Mouse (Mus musculus) lung, embryonic 14.5 days (tissue): ENCODE measurements around the gene Ndufa3. TPM values are rescaled to one million over a fixed set of nuclear protein-coding genes. Genes with fewer than 3 reads are reported as not detected.
A peak's percentile ranks its signal among the peaks of the same experiment; 100 is the strongest.

Experiments used
- ATAC-seq: fragments of 200-750 bp; cut with Nextera tagmentation; 2 replicates; pipeline ENCODE4 v1.8.0; 2017; ENCODE audit warnings: mild to moderate bottlenecking, moderate TSS enrichment, moderate library complexity; ENCODE audit not compliant: insufficient read depth
- DNase-seq: peaks from one replicate; pipeline ENCODE4 v3.0.0-alpha.2; 2015
- H3K27ac ChIP-seq: fragments of 300-500 bp; sonication (generic); 2 replicates; pipeline ENCODE4 v1.5.1; 2014; ENCODE audit warnings: low read depth, mild to moderate bottlenecking, moderate library complexity
- H3K27me3 ChIP-seq: fragments of 300-500 bp; sonication (generic); 2 replicates; pipeline ENCODE4 v1.6.1; 2014; ENCODE audit warnings: low read length, control low read depth; ENCODE audit not compliant: insufficient read depth
- H3K36me3 ChIP-seq: fragments of 300-500 bp; sonication (generic); 2 replicates; pipeline ENCODE4 v1.6.1; 2014; ENCODE audit warnings: control low read depth; ENCODE audit not compliant: insufficient read depth
- H3K4me1 ChIP-seq: fragments of 300-500 bp; sonication (generic); 2 replicates; pipeline ENCODE4 v1.6.1; 2014; ENCODE audit warnings: antibody characterized with exemption, control low read depth; ENCODE audit not compliant: insufficient read depth
- H3K4me2 ChIP-seq: fragments of 300-500 bp; sonication (generic); 2 replicates; pipeline ENCODE4 v1.6.1; 2014; ENCODE audit warnings: mild to moderate bottlenecking
- H3K4me3 ChIP-seq: fragments of 300-500 bp; sonication (generic); 2 replicates; pipeline ENCODE4 v1.5.1; 2014; ENCODE audit warnings: low read depth, low read length
- H3K9ac ChIP-seq: fragments of 300-500 bp; sonication (generic); 2 replicates; pipeline ENCODE4 v1.6.1; 2014
- H3K9me3 ChIP-seq: fragments of 300-500 bp; sonication (generic); 2 replicates; pipeline ENCODE4 v1.6.1; 2016; ENCODE audit warnings: low read depth, low read length, control low read depth
- CTCF ChIP-seq: IDR thresholded peaks from 2 replicates; pipeline ENCODE4 v1.5.1; 2016; ENCODE audit warnings: antibody characterized with exemption, low read depth
- WGBS: fragments of 180-500 bp; shearing (Covaris S2); extraction: QIAGEN DNeasy Blood & Tissue Kit; methylation state at CpG from one replicate; pipeline ENCODE4 v1.1.7; 2014; 5-methylcytosine and 5-hydroxymethylcytosine counted together
- polyA plus RNA-seq: library from polyadenylated mRNA; unstranded; fragments of >200 nt; fragmentation: Nextera tagmentation; extraction: Ambion mirVana; gene quantifications from 2 replicates; pipeline ENCODE4 v1.2.1, GENCODE M21; 2014

Ndufa3 gene
- polyA plus RNA-seq, 1 experiment from 2014 or later, result 511 TPM

DNA sequence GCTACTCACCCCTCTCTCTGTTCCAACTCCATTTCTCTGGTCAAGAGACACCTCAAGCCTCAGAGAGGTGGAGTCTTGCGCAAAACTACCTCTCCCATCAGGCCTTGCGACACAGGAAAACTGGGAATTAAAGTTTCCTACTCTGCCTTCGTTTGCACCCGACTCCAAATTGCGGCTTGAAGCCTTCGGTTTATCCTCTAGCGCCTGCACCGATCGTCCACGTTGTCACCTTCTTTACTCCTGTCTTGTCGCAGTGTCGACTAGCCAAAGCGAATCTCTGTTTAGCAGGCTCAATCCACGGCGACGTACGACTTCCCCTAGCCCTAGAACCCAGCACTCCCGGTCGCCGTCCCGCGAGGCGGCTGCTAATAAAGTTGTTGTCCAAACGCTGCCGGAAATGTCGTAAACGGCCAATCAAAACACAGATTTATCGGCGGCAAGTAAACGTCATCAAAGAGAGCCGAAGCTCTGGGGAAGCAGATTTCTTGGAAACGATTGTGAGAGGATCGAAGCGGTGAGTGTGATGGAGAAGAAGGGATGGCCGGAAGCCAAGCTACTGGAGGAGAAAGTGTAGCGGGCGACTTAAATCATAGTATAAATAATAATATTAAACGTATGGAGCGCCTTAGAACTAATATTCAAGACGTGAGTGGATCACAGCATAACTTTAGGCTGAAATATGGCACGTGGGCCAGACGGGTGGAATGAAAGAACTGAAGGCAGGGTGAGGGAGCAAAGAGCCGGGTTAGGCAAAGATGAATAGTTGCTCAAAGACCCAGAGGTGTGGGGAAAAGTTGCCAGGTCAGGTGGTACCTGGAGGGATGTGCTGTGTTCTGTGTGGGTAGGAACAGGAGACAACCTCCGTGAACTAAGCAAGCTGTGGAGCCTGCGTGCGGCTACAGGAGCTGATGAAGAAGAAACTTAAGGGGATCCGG is 12.6 kb downstream of the Ndufa3 start, which contains the start of the genes Tfpt and Prpf31:
Tfpt (minus strand) TSS at position 387 of the 935 bp plus-strand sequence.
Prpf31 (plus strand) TSS at position 443 of the 935 bp plus-strand sequence.
- TF ChIP-seq CTCF, result no peak
- ATAC-seq (peak; percentile 92), DNase-seq (peak; percentile 98)
- Histone ChIP-seq H3K9ac (peak within 1 kb of the TSS; percentile 84), H3K4me2 (peak within 1 kb of the TSS; percentile 97), H3K4me1 (0 out of 2 replicates have a peak, but pooled peaks cover 6% of the 10 kb centered on the region), H3K4me3 (peak within 1 kb of the TSS; percentile 67), H3K27ac (peak within 1 kb of the TSS; percentile 78; the same call in 1 of the 2 replicates), H3K9me3 (no peaks in the 10 kb centered on the region), H3K36me3 (peaks cover 48% of the 10 kb centered on the region), H3K27me3 (no peaks in the 10 kb centered on the region)
- WGBS, result 1% methylated on average over 47 of the region's 47 CpGs

DNA sequence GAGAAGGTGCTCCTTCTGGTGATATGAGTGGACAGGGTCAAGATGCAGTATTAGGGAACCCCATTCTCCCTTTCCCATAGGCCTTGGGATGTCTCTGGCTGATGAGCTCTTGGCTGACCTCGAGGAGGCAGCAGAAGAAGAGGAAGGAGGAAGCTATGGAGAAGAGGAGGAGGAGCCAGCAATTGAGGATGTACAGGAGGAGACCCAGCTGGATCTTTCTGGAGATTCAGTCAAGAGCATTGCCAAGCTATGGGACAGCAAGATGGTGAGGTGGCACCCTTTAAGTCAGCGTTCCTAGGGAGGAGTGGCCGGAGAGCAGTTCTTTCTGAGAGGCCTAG is 13.3 kb downstream of the Ndufa3 start:
- no peak overlapping the region for H3K27ac ChIP-seq
- H3K4me3 ChIP-seq, result peak overlapping the region; percentile 67
- no peaks in the 10 kb centered on the region for H3K27me3 ChIP-seq
- peak; percentile 10; the same call in 1 of the 2 replicates for ATAC-seq
- no peak for DNase-seq
- H3K9ac ChIP-seq, result peak overlapping the region; percentile 84
- H3K4me1 ChIP-seq, result 0 out of 2 replicates have a peak, but pooled peaks cover 6% of the 10 kb centered on the region
- H3K4me2 ChIP-seq, result peak overlapping the region; percentile 97
- peaks cover 49% of the 10 kb centered on the region for H3K36me3 ChIP-seq
- 49% methylated on average over 3 of the region's 3 CpGs for WGBS
- H3K9me3 ChIP-seq, result no peaks in the 10 kb centered on the region
- no peak for TF ChIP-seq CTCF

DNA sequence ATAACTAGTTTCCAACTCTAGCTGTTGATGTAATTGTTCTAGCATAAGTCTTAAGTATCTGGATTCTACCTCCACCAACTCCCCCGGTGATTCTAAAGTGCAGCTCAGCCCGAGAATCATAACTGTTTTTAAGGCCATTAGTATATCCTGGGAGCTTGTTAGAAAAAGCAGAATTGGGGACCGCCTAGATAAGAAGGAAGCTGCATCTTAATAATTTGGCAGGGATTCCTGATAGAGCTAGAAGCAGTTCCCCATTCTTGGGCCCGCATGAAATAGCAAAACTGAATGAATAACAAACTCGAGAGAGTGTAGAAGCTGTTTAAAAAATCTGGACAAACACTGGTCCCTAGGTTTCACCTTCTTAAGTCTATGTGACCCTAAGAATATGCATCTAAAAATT is 26.2 kb downstream of the Ndufa3 start:
- Histone ChIP-seq H3K4me3 (no peak overlapping the region), H3K27ac (no peak overlapping the region), H3K9ac (no peak overlapping the region), H3K36me3 (peaks cover 38% of the 10 kb centered on the region), H3K27me3 (no peaks in the 10 kb centered on the region), H3K4me2 (peak overlapping the region; percentile 69; the same call in 1 of the 2 replicates), H3K9me3 (no peaks in the 10 kb centered on the region), H3K4me1 (peaks cover 15% of the 10 kb centered on the region)
- ATAC-seq, result no peak
- TF ChIP-seq CTCF, result no peak
- WGBS, result 64% methylated on average over 5 of the region's 5 CpGs
- DNase-seq, result no peak

DNA sequence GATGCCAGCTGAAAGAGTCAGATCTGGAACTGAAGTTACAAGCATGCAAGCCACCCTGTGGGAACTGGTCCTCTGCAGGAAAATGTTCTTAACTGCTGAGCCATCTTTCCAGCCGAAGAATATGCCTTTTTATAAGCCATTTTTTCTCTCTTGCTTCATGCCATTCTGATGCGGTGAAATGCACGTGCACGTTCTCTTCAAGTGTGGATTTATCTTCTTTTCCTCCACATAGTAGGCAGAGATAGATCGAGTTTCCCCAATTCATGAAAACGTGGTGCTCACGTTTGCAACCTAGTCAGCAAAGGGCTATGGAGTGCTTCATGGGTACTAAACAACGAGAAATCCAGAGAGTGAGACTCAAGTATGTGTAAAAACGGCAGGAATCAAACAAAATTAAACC is 26.7 kb downstream of the Ndufa3 start:
- Histone ChIP-seq H3K4me2 (peak overlapping the region; percentile 69), H3K4me3 (peak overlapping the region; percentile 99), H3K9me3 (no peaks in the 10 kb centered on the region), H3K4me1 (peaks cover 15% of the 10 kb centered on the region), H3K27ac (0 out of 2 replicates have a peak overlapping the region, but pooled peaks have one; percentile 4), H3K27me3 (no peaks in the 10 kb centered on the region), H3K9ac (no peak overlapping the region), H3K36me3 (peaks cover 36% of the 10 kb centered on the region)
- DNase-seq (no peak), ATAC-seq (no peak)
- WGBS, result 24% methylated on average over 9 of the region's 9 CpGs
- no peak for TF ChIP-seq CTCF

DNA sequence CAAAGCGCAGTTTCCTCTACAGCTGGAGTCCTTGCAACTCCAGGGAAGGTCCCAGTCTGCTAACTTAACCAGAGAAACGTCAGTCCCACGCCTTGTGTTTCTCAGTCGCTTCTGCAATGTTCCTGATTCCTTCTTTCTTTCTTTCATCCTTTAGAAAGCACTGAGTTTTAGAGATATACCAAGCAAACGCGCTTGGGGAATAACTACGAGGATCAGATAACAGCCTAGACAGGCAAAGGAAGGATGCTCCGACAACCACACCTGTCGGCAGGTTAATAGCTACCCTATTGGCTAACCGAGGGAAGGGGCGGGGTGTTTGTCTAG is 27.1 kb downstream of the Ndufa3 start:
- H3K27ac ChIP-seq, result peak overlapping the region; percentile 19; the same call in 1 of the 2 replicates
- no peak; the same call in 1 of the 2 replicates for ATAC-seq
- H3K36me3 ChIP-seq, result peaks cover 32% of the 10 kb centered on the region
- no peak overlapping the region for H3K9ac ChIP-seq
- H3K4me3 ChIP-seq, result peak overlapping the region; percentile 99
- no peaks in the 10 kb centered on the region for H3K27me3 ChIP-seq
- peaks cover 15% of the 10 kb centered on the region for H3K4me1 ChIP-seq
- DNase-seq, result no peak
- 1% methylated on average over 11 of the region's 11 CpGs for WGBS
- no peak for TF ChIP-seq CTCF
- no peaks in the 10 kb centered on the region for H3K9me3 ChIP-seq
- H3K4me2 ChIP-seq, result peak overlapping the region; percentile 69

DNA sequence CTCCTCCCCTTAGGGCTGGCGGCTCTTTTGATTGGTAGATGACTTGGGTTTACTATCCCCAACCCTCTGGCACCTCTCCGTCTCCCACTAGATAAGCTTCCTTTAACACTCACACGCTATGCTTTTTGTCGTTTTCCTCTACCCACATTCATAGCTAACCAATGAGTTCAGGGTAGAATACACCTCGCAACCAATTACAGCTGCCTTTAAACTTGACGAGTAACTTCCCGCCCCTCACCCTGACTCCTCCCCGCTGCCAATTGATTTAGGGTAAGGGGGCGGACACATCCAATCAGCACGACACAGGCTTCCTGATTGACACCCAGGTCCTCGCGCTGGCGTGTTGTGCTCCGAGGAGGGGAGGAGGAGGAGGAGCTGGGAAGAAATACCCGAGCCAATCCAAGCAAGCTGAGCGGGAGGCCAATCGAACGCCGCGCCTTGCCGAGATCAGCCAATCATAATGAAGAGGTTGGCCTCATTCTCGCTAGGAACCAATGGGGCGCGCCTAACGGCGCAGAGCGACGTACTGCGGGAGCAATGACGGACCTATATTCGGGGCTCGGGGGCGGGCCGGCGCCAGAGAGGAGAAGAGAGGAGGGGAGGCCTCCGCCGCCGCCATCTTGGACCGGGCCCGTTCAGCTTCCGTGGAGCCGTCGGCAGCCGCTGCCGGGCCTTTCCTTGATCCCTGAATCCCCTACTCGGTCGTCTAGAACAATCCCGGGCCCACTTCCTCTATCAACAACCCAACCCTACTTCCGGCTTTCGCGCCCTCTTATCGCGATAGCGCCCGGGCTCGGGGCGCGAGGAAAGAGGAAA is 27.7 kb downstream of the Ndufa3 start, which contains the start of gene Cnot3:
Cnot3 (plus strand) TSS at position 597 of the 816 bp plus-strand sequence.
- Histone ChIP-seq H3K36me3 (peaks cover 31% of the 10 kb centered on the region), H3K27ac (peak within 1 kb of the TSS; percentile 99), H3K4me1 (peaks cover 15% of the 10 kb centered on the region), H3K9me3 (no peaks in the 10 kb centered on the region), H3K4me2 (peak within 1 kb of the TSS; percentile 83), H3K4me3 (peak within 1 kb of the TSS; percentile 99), H3K27me3 (no peaks in the 10 kb centered on the region), H3K9ac (peak within 1 kb of the TSS; percentile 99)
- TF ChIP-seq CTCF, result no peak
- WGBS, result 1% methylated on average over 53 of the region's 58 CpGs
- ATAC-seq (peak; percentile 98), DNase-seq (peak; percentile 99)
